Comparison of ENCODE assay signal across 11 mouse cellular contexts in genomic region chr17:67133026-67133425, GRCm38 (mm10).
DNase-seq lines count a peak whose midpoint lies in the region; ATAC-seq lines count a peak whose summit lies in the region.
"Had no signal": no experiment of that assay in that cellular context is flagged by ENCODE, and none has a peak within 500 bp of the region (broad histone marks: within the 10 kb centered on the region; RNA-seq: fewer than 3 reads in every experiment).

No protein-coding gene starts in this region.

- no peak for ATAC-seq in hindbrain, embryonic 15.5 days (ENCODE audit: low FRiP score, low read depth)
- ATAC-seq in lung, embryonic 15.5 days (ENCODE audit: borderline replicate concordance, extremely low read depth, low FRiP score, low TSS enrichment), result no peak
- ATAC-seq in neural tube, embryonic 14.5 days (ENCODE audit: low read depth), result no peak

- DNase-seq in heart, adult 11 months, result peak; percentile 87
- DNase-seq in heart, postnatal 10 days, result no peak
- no peak for DNase-seq in hindbrain, embryonic 10.5 days (ENCODE audit: low spot score)
- DNase-seq in lung, adult 18-20 months, result no peak
- DNase-seq in left cerebral cortex, postnatal 25 days (ENCODE audit: low spot score in 2 of 2), result no peak
- DNase-seq: liver, embryonic 13.5 days had no signal

- H3K4me3 ChIP-seq in hindbrain, embryonic 15.5 days, result no peak overlapping the region
- no peak overlapping the region for H3K4me3 ChIP-seq in hindbrain, embryonic 10.5 days
- H3K4me3 ChIP-seq in lung, embryonic 15.5 days, result no peak overlapping the region
- H3K4me3 ChIP-seq in neural tube, embryonic 14.5 days (ENCODE audit: low read depth, low read length), result no peak overlapping the region
- H3K4me3 ChIP-seq: forebrain, embryonic 15.5 days; liver, embryonic 13.5 days had no signal

- H3K9me3 ChIP-seq in hindbrain, embryonic 15.5 days, result no peaks in the 10 kb centered on the region
- no peaks in the 10 kb centered on the region for H3K9me3 ChIP-seq in hindbrain, embryonic 10.5 days
- no peaks in the 10 kb centered on the region for H3K9me3 ChIP-seq in lung, embryonic 15.5 days
- no peaks in the 10 kb centered on the region for H3K9me3 ChIP-seq in neural tube, embryonic 14.5 days (ENCODE audit: control insufficient read depth, low read length)
- H3K9me3 ChIP-seq: forebrain, embryonic 15.5 days; liver, embryonic 13.5 days had no signal

- H3K9ac ChIP-seq in hindbrain, embryonic 15.5 days, result no peak overlapping the region
- no peak overlapping the region for H3K9ac ChIP-seq in lung, embryonic 15.5 days
- H3K9ac ChIP-seq in neural tube, embryonic 14.5 days (replicated peaks; ENCODE audit: low read depth, low read length), result no peak overlapping the region
- H3K9ac ChIP-seq: forebrain, embryonic 15.5 days; liver, embryonic 13.5 days had no signal

- peak overlapping the region; percentile 75 for H3K27ac ChIP-seq in hindbrain, embryonic 15.5 days (replicated peaks)
- no peak overlapping the region for H3K27ac ChIP-seq in hindbrain, embryonic 10.5 days
- H3K27ac ChIP-seq in lung, embryonic 15.5 days, result 0 out of 2 replicates have a peak overlapping the region, but pooled peaks have one; percentile 71
- H3K27ac ChIP-seq in neural tube, embryonic 14.5 days (ENCODE audit: low read depth, low read length), result peak overlapping the region; percentile 30; the same call in 1 of the 2 replicates
- H3K27ac ChIP-seq: liver, embryonic 13.5 days; stomach, postnatal 0 days had no signal

- H3K4me1 ChIP-seq in hindbrain, embryonic 15.5 days (replicated peaks), result peaks cover 11% of the 10 kb centered on the region
- peaks cover 2% of the 10 kb centered on the region; the same call in 1 of the 2 replicates for H3K4me1 ChIP-seq in hindbrain, embryonic 10.5 days (replicated peaks)
- peaks cover 20% of the 10 kb centered on the region for H3K4me1 ChIP-seq in lung, embryonic 15.5 days
- peaks cover 7% of the 10 kb centered on the region; the same call in 1 of the 2 replicates for H3K4me1 ChIP-seq in neural tube, embryonic 14.5 days (ENCODE audit: control insufficient read depth, insufficient read depth, low read length)
- H3K4me1 ChIP-seq: liver, embryonic 13.5 days had no signal

- intact Hi-C loops in heart, postnatal 10 days (cut with DNase I), result loop anchor here (5.0 kb wide), 1 partner anchor 219 kb away; the partner anchor contains the start of gene Ptprm
- intact Hi-C loops in left cerebral cortex, postnatal 25 days (cut with DNase I), result no loop called here

- H3K36me3 ChIP-seq in hindbrain, embryonic 15.5 days, result no peaks in the 10 kb centered on the region
- H3K36me3 ChIP-seq in hindbrain, embryonic 10.5 days, result no peaks in the 10 kb centered on the region
- H3K36me3 ChIP-seq in lung, embryonic 15.5 days, result no peaks in the 10 kb centered on the region
- H3K36me3 ChIP-seq in neural tube, embryonic 14.5 days (ENCODE audit: control insufficient read depth, insufficient read depth, low read length), result no peaks in the 10 kb centered on the region
- H3K36me3 ChIP-seq: forebrain, embryonic 15.5 days; liver, embryonic 13.5 days had no signal

- H3K4me2 ChIP-seq in hindbrain, embryonic 15.5 days, result no peak overlapping the region
- peak overlapping the region; percentile 19; the same call in 1 of the 2 replicates for H3K4me2 ChIP-seq in lung, embryonic 15.5 days
- H3K4me2 ChIP-seq in neural tube, embryonic 14.5 days (ENCODE audit: low read depth, low read length), result no peak overlapping the region
- H3K4me2 ChIP-seq: forebrain, embryonic 15.5 days; liver, embryonic 13.5 days had no signal

- H3K27me3 ChIP-seq in hindbrain, embryonic 15.5 days, result no peaks in the 10 kb centered on the region
- H3K27me3 ChIP-seq in hindbrain, embryonic 10.5 days (ENCODE audit: insufficient read depth, poor library complexity, severe bottlenecking), result no peaks in the 10 kb centered on the region
- no peaks in the 10 kb centered on the region for H3K27me3 ChIP-seq in lung, embryonic 15.5 days
- no peaks in the 10 kb centered on the region for H3K27me3 ChIP-seq in neural tube, embryonic 14.5 days (ENCODE audit: control insufficient read depth, insufficient read depth, low read length)
- H3K27me3 ChIP-seq: liver, embryonic 13.5 days had no signal

- WGBS in hindbrain, embryonic 15.5 days, result 94% methylated on average over 4 of the region's 4 CpGs
- WGBS in hindbrain, embryonic 10.5 days, result 95% methylated on average over 4 of the region's 4 CpGs
- 93% methylated on average over 4 of the region's 4 CpGs for WGBS in lung, embryonic 15.5 days
- WGBS in neural tube, embryonic 14.5 days, result 95% methylated on average over 4 of the region's 4 CpGs
